Mouse (Mus musculus): ENCODE results near the gene Sfrp4.
"Not testable (repeated sequence)": the region's sequence is repeated elsewhere in the genome, so short reads cannot be mapped to it uniquely, and the experiment has no call there.

The Sfrp4 gene

GRCm38 (mm10) chr13:19622573-19623227, at the start of gene Sfrp4:
TSS of gene Sfrp4 (plus strand) at chr13:19623104.
- no peak for DNase-seq

- not testable (repeated sequence) for DNase-seq
These were observed 48.2 kb upstream of the Sfrp4 start for GRCm38 (mm10) chr13:19574723-19575122.

GRCm38 (mm10) chr13:19575947-19576346, 47.0 kb upstream of the Sfrp4 start:
- no peak for DNase-seq

GRCm38 (mm10) chr13:19590996-19591759, 31.7 kb upstream of the Sfrp4 start:
- no peak for DNase-seq

GRCm38 (mm10) chr13:19595141-19595540, 27.8 kb upstream of the Sfrp4 start:
- DNase-seq, result no peak

GRCm38 (mm10) chr13:19599242-19599641, 23.7 kb upstream of the Sfrp4 start:
- no peak for DNase-seq

- DNase-seq, result no peak
These were observed 20.4 kb upstream of the Sfrp4 start for GRCm38 (mm10) chr13:19602531-19602930.

- DNase-seq, result no peak
These were observed 19.2 kb upstream of the Sfrp4 start for GRCm38 (mm10) chr13:19603719-19604118.

GRCm38 (mm10) chr13:19604916-19605315, 18.0 kb upstream of the Sfrp4 start:
- DNase-seq, result no peak

- no peak for DNase-seq
These were observed 14.8 kb upstream of the Sfrp4 start for GRCm38 (mm10) chr13:19608120-19608519.

GRCm38 (mm10) chr13:19612348-19612747, 10.6 kb upstream of the Sfrp4 start:
- DNase-seq, result no peak

- DNase-seq, result no peak
These were observed 9.9 kb upstream of the Sfrp4 start for GRCm38 (mm10) chr13:19612963-19613362.

- no peak for DNase-seq
These were observed 9.5 kb upstream of the Sfrp4 start for GRCm38 (mm10) chr13:19613426-19613825.

GRCm38 (mm10) chr13:19614311-19614710, 8.6 kb upstream of the Sfrp4 start:
- no peak for DNase-seq

- DNase-seq, result no peak
These were observed 4.8 kb upstream of the Sfrp4 start for GRCm38 (mm10) chr13:19618081-19618480.

GRCm38 (mm10) chr13:19618841-19619215, 4.1 kb upstream of the Sfrp4 start:
- DNase-seq, result no peak

- DNase-seq, result no peak
These were observed 3.5 kb upstream of the Sfrp4 start, which contains the start of gene Epdr1 for GRCm38 (mm10) chr13:19619216-19619927. TSS of gene Epdr1 (minus strand) at chr13:19619927.

- no peak for DNase-seq
These were observed 463 bp downstream of the Sfrp4 start for GRCm38 (mm10) chr13:19623228-19623905.

GRCm38 (mm10) chr13:19624632-19625320, 1.9 kb downstream of the Sfrp4 start:
- no peak for DNase-seq

- DNase-seq, result no peak
These were observed 3.6 kb downstream of the Sfrp4 start for GRCm38 (mm10) chr13:19626473-19626872.

- DNase-seq, result no peak
These were observed 8.1 kb downstream of the Sfrp4 start for GRCm38 (mm10) chr13:19630768-19631709.

All from spleen, adult 18-20 months (tissue).